Mouse (Mus musculus) left cerebral cortex, postnatal 14 days (tissue): ENCODE data around the gene Wwtr1. TPM values are rescaled to one million over a fixed set of nuclear protein-coding genes. Genes with fewer than 3 reads are reported as not detected.

ENCODE experiments used
- DNase-seq, 2 experiments: peaks; one replicate each; pipeline ENCODE4 v3.0.0; 2021 to 2022; ENCODE audit warnings: low spot score in 2 of 2, mixed read lengths in 1 of 2
- intact Hi-C: fragments of 180-260 bp; cut with DNase I; formaldehyde crosslinking; loops from one replicate; pipeline ENCODE4 v1.15.1; 2025
- total RNA-seq, 2 experiments: library from RNA; stranded (reverse); gene quantifications; 2 replicates each; pipeline ENCODE4 v1.2.3; 2021

Gene Wwtr1
- total RNA-seq, 2 experiments from 2014 or later: 20.6 to 20.7 TPM

DNA sequence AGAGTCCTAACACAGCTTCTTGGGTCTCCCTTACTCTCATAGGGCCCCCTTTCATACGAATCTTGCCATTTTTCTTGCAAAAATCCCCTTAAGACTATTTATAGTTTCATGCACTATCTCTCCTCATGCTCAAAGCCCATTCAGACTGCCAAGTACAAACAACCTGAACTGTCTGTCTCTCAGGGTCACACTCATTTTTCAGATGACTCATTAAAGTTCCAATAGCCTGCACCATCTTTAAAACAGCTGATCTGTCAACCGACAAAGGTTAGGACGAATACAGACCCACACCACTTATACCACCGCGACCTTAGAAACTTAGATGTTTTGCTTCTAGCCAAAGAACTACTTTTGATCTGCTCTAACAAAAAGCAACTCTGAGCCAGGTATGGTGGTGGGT is 12.1 kb downstream of the Wwtr1 start:
- intact Hi-C loops: no loop called here
- DNase-seq: no peak

DNA sequence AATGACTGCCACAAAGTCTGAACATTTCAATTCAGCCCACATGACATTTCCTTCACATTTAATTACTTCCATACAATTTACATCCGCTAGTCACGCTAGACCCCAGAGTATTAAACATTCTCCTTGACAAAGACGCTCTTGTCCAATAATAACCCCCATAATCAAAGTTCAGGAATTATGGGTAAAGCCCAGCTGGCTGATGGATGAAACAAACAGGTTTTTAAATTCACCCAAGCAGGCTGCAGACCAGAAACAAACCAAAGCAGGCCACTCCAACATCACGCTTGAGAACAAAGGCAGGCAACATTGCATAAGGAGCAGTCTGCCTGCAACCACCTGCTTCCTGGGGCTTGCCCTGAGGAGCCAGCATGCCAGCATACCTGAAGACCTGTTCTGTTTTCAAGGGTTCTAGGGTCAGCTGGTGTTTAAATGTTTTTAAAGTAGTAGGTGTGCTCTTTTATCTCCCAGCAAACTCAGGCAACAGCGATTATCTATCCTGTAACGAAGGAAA is 12.7 kb downstream of the Wwtr1 start:
- intact Hi-C loops: no loop called here
- no peak for DNase-seq

DNA sequence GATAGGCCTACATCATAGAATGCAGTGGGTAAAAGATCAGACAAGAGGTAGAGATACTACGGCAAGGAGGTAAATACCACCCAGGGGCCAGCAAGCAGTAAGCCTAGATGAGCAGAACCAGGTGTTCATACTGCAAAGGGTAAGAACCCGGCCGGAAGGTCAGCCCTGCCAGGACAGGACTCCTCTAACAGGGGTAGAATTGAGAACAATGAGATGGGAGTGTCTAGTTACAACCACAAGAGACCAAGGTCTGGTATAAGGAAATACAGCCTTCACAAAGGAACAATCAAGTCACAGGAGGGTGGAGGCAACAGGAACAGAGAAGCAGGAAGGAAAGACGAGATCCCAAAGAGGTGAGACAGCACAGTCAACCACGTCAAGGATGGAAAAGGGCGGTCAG is 16.9 kb downstream of the Wwtr1 start:
- no peak for DNase-seq
- intact Hi-C loops: no loop called here

DNA sequence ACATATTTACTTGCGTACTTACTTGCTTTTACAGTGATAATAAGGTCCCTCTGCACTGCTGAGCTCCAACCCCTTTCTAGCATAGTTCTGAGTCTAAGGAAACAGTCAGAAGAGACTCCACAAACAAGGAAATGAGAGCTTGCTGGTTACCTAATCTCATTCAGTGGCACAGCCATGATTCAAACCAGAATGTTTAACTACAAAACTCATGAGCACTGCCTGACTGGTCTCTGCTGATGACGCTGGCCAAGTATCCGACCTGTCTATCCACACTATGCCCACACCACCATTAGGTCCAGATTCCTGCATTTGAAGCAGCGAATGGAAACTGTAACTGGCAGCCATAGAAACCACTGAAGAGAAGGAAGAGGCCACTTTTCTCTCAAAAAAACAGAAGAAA is 18.3 kb downstream of the Wwtr1 start:
- no peak for DNase-seq
- intact Hi-C loops: no loop called here

DNA sequence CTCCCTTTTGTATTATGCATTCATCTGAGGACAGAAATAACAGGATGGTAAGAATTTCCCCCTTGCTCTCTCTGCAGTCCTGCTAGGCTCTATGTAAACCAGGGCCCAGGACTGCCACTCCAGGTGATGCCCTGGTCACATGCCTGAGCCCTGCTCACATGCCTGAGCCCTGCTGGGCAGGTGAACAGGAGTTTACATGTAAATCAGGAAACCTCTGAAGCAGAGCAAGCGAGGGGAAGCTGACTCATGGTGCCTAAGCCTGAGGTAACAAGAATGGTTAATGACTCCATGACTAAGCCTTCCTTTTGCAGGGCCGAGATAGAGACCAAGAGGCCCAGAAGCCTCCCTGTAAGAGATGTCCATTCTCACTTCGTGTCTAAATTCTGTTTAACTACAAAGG is 20.1 kb downstream of the Wwtr1 start:
- intact Hi-C loops: no loop called here
- DNase-seq: no peak

DNA sequence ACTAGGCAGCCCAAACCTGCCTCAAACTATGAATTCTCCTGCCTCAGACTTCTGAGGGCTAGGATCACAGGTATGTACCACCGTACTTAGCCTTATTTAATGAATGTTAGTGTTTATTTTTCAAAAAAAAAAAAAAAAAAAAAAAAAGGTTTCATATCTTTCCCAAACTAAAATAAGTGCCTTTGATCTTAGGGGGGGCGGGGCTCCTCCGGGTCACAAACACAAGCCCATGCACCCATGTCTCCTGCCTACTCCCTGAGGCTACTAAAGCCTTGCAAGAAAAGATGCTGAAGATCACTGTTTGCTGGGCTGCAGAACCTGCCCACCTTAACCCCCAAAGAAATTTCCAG is 20.8 kb downstream of the Wwtr1 start:
- intact Hi-C loops: no loop called here
- no peak for DNase-seq

DNA sequence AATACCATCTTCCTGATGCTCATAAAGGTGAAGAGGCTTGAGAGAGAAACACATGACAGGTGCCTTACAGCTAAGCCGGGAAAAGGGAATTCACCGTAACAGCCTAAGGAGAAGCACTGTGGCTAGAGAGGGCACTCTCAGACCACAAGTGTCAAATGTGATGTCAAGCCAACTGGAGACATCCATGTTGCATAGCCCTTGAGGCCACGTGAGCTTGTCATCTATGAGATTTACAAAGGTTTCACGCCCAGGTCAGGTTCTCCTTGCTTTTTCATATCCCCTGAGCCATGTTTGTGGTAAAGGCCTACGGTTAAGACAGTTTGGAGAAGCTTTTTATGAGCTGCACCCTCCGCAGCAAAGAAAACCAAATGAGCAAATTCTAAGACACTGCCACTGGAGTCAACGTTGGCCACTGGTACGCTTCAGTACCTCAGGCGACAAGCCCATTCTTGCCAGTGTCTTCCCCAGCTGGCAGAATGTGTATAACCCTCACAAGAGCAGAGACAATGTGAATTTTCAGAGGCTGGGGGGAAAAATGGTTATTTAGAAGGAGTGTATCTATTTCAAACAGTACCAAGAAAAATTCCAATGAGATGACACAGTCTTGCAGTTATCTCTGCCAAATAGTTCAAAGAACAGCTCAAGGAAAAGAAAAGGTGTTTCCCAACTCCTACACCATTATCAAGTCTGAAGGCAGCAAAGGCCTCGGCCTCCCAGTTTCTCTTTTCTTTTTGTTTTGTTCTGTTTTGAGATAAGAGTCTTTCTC is 21.4 kb downstream of the Wwtr1 start:
- intact Hi-C loops: no loop called here
- DNase-seq: no peak

DNA sequence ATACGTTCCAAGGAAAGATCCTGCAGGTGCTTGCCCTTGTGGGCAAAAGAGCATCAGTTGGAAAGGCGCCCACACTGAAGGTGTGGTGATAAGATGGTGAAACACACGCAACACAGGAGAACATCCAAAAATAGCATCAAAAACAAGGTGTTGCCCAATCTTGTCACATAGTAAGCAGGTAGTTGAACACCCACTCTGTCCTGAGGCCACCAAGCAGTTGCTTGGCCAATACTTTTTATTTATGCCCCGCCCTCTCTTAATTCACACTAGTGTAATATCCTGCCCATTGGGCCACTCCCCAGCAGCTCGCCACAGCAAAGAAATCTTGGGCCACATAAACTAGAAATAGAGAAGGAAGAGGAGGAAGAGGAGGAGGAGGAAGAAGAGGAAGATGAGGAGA is 22.6 kb downstream of the Wwtr1 start:
- intact Hi-C loops: no loop called here
- DNase-seq: no peak

DNA sequence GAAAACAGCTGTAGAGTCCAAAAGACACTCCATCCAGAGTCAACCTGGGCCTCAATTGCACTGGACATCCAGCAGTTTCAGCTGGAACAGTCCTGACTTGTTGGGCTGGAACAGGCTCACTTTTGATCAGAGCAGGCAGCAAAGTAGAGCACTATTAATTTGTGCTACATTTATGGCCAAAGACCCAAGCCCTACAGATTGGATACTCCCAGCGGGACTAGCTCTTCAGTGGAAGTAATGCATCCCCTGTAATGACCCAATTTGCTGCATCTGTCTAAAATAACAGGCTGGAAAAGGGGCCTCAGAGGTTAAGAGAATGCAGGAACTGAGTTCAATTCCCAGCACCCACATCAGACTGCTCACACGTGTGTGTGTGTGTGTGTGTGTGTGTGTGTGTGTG is 24.5 kb downstream of the Wwtr1 start:
- intact Hi-C loops: no loop called here
- DNase-seq: no peak

DNA sequence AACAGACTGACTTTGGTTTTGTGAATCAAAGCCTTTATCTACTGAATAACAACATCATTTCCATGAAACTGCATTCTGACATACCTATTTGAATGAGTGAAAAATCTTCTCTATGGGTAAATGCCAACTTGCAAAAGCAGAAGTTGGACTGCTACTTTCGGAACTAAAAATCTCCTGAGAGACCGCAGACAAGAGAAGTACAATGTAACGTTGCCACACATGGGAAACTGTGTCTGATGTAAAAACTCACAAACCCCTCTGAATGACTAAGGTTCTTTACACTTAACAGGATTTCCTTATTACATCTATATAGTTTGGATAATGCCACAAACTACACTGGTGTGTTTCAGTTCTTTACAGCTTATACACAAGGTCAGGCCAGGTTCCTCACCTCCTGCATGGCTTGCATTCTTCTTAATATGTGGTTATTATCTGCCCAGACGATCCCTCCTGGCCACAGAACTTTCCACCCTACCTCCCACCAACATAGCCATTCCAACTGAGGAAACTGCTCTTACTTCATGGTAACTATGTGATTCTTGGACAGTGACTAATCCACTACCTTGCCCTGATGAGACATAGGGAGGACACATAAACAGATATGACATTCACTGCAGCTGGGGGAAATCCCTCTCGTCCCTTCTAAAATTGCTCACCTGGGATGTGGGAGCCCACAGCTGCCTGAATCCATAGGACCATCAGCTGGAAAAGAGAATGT is 25.1 kb downstream of the Wwtr1 start:
- DNase-seq: no peak
- intact Hi-C loops: no loop called here

DNA sequence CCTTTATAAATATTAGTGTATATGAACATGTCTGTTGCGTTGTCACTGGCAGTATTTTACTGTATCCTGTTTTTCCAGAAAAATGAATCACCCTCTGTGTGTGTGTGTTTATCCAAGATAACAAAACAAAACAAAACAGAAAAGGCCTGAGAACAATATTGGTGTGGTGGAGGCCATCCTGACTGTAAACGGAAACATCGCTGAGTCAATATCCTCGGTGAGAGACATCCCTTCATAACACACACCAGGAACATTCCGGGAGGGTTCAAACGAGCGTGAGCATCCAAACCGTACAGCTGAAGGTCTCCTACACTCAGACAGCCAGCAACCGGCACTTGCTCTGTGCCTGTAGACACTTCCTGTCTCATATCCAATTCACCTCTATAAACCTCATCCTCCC is 31.6 kb downstream of the Wwtr1 start:
- no peak for DNase-seq
- intact Hi-C loops: no loop called here

DNA sequence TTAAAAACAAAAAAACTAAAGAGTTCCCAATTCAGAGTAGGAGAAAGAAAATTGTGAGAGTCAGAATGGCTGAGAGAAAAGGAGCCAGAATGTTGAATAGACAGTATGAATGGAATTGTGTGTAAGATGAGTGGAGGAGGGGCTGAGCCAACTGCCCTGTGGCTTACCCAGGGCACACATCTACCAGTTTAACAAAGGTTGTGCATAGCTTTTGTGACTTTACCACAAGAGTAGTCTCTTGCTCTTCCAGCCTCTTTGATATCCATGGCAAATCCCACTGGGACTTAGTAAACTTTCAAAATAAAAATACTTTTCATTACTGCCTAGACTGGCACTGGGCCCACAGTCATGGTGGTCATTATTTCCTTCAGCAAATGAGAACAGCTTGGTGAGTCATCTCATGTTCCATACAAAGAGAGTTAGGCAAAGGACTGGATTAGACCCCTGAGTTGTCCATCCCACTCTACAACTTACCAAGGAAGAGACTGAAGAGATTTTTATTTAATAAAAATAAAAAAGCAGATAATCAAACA is 32.8 kb downstream of the Wwtr1 start:
- no peak for DNase-seq
- intact Hi-C loops: no loop called here

DNA sequence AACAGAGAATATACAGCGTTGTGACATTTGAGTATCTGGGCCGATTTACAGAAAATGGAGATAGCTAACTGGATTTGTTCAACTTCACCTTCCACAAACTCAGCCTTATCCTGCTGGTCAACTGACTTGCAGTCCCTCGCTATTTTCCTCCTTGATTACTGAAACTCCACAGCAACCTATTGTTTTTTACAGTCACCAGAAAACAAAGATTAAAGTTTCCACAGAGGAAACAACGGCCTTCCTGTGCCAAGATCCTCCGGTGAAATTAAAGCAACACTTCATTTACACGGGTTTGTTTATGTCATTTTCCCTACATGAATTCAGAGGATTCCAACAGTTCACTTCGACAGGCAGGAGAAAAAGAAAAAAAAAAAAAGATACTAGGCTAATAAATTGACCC is 34.5 kb downstream of the Wwtr1 start:
- intact Hi-C loops: no loop called here
- DNase-seq: no peak

DNA sequence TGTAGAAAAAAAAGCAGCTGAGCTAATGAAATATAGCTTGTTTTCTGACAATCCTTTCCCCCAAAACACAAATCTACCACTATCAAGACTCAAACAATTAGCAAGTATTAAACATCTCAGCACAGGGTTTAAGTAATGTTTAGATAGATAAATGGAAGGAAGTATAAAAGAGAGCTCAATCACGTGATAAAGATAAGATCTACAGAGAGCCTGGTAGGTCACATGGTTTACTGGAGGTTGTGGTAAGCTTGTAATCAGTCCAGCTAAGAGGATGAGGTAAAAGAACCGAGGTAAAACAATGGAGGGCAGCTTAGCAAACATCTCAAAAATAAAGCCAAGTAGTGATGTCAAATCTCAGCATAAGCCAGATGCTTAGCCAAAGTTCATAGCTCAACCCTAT is 35.2 kb downstream of the Wwtr1 start:
- intact Hi-C loops: no loop called here
- no peak for DNase-seq

DNA sequence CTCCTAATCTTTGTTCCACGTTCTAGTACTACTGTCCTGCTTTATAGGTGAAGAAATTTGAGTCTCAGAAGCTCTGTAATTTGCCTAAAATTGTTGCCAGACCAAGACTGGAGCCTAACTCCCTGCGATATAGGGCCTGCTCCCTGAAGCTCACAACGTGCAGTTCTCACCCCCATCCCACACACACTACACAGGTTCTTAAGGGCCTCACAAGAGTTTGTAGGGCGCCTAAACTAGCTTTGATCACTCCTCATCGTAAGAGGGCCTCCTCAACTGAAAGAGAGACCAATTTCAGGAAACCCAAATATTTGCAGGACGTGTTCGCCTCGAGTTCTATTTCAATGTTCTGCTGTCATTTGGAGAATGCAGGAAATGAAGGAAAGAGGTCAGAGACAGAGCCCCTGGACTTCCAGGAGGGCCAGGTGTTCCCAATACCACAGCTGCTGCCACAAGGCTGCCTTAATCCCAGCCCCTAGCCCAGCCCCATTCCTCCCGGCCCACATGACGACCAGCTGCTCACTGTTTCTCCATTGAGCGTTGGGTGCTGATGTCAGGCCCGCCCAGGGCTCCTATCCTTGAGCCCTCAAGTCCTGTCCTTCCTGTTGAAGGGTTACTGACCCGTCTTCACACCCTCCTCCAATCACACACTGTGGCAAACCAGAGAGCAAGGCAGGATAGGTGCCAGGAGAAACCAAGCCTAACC is 40.1 kb downstream of the Wwtr1 start:
- DNase-seq: no peak
- intact Hi-C loops: no loop called here

DNA sequence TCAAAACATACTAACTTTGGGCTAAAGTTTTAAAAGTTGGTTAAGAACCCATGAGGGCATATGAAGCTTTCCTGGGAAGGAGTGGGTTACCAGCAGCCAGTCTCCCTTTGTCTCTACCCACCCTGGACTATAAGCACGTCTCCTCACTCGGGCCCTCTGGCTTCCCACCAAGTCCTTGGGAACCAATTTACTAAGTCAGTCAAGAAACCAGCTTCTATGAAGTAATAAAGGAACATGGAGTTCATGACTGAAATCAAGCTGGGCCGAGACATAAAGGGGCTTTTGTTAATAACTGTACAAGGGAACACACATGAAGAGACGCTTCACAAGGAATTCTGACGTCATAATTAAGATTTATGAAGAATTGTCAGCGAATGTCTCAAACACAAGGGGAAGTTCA is 41.3 kb downstream of the Wwtr1 start:
- intact Hi-C loops: no loop called here

DNA sequence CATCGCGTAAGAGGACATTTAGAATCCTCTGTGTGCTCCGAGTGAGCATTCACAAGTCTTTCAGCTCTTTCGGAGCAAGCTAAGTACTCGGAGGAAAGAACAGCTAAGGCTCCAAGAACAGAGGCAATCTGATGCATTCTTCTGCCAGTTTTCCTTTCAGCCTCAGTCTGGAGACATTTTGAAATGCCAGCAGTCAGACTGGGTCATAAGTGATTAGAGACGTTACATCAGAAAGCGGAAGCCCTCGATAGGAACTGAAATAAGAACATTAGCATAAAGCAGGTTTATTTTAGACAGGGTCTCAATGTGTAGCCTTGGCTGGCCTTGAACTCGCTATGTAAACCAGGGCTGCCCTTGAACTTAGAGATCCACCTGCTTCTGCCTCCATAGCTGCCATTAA is 41.8 kb downstream of the Wwtr1 start:
- no peak for DNase-seq
- intact Hi-C loops: no loop called here

More for the DNA sequence above, 41.3 kb downstream of the Wwtr1 start:
- no peak for DNase-seq

DNA sequence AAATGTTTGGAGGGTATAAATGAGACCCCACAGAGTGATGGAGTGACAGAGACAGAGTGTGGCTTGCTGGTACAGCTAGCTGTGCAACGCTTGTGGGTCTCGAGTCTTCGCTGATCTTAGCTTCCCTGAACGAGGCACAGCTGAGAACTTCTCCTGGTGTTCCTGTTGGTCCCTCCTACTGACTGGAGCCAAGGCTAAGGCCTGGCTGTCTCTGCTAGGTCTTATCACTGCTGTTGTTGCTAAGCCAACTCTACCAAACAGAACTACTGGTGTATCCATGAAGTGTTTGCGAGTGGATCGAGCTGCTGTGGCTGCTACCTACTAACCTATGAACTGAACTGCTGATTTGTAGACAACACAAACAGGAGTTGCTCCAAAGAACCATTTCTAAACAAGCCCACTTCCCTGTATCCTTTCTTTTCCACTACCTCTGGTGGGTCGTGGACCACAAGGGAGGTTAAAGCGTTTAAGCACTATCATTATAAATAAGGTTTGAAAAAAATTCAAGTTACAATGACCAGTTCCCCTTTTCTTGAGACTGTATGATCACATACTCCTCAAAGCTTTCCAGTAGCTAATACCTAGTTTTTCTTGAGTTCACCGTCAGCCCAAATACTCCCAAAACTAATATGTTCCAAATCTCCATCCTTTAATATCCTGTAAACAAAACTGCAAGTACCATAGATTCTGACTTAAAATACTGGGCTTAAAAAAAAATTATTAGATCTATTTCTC is 42.6 kb downstream of the Wwtr1 start:
- no peak for DNase-seq
- intact Hi-C loops: no loop called here

DNA sequence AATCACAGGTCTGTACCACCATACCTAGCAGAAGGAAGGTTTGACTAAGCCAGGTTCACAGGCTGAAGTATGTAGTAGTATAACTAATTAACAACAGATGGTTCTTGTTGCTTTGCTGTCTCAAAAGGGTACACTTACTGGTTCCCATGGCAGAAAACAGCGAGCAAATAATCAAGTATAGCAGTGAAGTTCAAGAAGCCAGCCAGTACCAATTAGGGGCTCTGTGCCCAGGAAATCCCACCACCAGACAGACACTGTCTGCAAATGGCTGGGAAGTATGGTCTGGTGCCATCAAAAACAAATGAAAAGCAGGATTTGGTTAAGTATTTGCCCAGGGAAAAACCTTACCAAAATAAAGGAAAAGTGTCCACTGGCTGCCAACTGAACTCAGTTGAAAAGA is 44.9 kb downstream of the Wwtr1 start:
- intact Hi-C loops: no loop called here
- DNase-seq: no peak

DNA sequence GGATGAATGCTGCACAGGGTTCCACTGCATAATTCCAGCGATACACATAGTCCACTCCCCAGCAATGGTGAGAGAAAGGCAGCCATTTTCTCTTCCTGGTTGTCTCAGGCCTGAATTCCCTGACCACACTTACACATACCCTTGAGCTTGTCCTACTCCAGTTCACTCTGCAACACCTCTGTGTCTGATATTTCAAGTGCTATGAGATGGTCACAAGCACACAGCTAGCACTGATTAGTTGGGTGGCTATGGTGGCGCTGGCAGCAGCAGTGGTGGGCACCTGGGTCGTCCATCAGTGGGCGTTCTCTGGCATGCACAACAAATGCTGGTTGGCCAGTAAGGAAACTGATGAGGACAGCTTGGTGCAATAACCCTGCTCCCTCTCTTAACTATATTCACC is 45.5 kb downstream of the Wwtr1 start:
- DNase-seq: no peak
- intact Hi-C loops: no loop called here
